Mouse (Mus musculus) macrophage (primary cell): ENCODE data around the gene Epb42. TPM values are rescaled to one million over a fixed set of nuclear protein-coding genes. Genes with fewer than 3 reads are reported as not detected.
"Not testable (repeated sequence)": the region's sequence is repeated elsewhere in the genome, so short reads cannot be mapped to it uniquely, and the experiment has no call there.

Experiments used
- H3K27ac ChIP-seq: fragments of 350-480 bp; formaldehyde crosslinking; 2 replicates; pipeline ENCODE4 v1.9.0; 2021
- H3K36me3 ChIP-seq: fragments of 350-480 bp; formaldehyde crosslinking; 2 replicates; pipeline ENCODE4 v1.9.0; 2021; ENCODE audit errors: inconsistent target
- H3K4me3 ChIP-seq: fragments of 350-480 bp; formaldehyde crosslinking; 2 replicates; pipeline ENCODE4 v1.9.0; 2021; ENCODE audit errors: inconsistent target
- H3K79me2 ChIP-seq: fragments of 350-480 bp; formaldehyde crosslinking; 2 replicates; pipeline ENCODE4 v1.9.0; 2021; ENCODE audit errors: inconsistent target
- WGBS: methylation state at CpG from one replicate; pipeline ENCODE4 v1.1.7; 2026; ENCODE audit warnings: inconsistent platforms; ENCODE audit not compliant: missing documents; 5-methylcytosine and 5-hydroxymethylcytosine counted together
- polyA plus RNA-seq: library from polyadenylated mRNA; stranded (reverse); fragments of 250-400 nt; gene quantifications from 3 replicates; pipeline ENCODE4 v1.2.4, GENCODE M21; 2018; ENCODE audit warnings: inconsistent platforms

The Epb42 gene
- polyA plus RNA-seq, 1 experiment from 2014 or later, result not detected

DNA sequence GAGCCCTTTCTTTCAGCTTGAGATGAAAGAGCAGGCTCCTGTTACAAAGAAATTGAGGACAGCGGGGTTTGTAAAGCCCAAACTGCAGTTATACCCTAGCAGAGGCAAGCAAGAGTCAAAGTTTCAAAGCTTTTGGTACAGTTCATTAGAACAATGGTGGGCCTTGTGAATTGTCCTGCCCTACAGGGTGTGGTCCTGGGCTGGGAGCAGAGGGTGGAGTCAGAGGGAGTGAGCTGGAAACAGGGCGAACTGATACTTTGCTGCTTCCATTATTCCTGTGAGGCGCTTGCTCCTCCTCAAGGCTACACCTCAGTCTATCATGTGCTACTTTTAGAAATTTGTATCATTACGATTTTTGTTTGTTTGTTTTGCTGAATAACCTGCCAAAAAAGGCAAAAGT lies 45.7 kb downstream of the Epb42 start:
- no peak overlapping the region for H3K4me3 ChIP-seq
- WGBS, result 93% methylated on average over 4 of the region's 4 CpGs
- no peak overlapping the region for H3K27ac ChIP-seq
- no peaks in the 10 kb centered on the region for H3K36me3 ChIP-seq
- no peaks in the 10 kb centered on the region for H3K79me2 ChIP-seq

DNA sequence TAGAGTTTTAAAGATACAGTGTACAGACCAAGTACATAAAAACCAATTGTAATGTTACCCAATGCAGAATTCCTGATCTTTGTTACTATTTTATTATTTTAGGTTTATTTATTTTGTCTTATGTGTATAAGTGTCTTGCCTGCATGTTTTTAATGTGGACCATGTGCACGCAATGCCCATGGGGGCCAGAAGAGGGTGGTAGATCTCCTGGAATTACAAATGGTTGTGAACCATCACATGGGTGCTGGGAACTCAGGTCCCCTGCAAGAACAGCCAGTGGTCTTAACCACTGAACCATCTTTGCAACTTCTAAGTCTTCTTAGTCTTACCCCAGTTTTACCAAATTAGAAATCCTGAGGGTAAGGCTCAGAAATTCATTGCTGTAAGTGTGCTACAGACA lies 51.6 kb downstream of the Epb42 start:
- no peak overlapping the region for H3K27ac ChIP-seq
- 100% methylated on average over 1 of the region's 1 CpGs for WGBS
- no peak overlapping the region for H3K4me3 ChIP-seq

DNA sequence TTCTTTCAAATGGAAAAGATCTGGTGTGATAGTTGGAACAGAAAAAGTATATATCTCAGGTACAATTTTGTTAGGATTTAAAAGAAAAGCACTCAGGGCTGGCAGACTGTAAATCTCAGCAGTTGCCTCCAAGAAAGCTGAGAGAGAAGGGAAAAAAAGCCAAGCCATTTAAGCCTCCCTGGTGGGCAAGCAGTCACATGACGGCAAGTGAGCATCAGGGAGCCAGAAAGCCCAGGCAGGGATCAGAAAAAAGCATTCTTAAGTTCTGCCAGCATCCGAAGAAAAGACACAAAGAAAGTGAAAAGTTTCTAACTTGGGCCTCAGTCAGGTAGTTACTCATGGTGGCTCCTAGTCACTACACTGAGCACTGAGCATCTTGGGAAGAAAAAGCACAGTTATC lies 53.3 kb downstream of the Epb42 start:
- no peak overlapping the region for H3K27ac ChIP-seq
- H3K4me3 ChIP-seq, result no peak overlapping the region
- no peaks in the 10 kb centered on the region for H3K79me2 ChIP-seq
- 100% methylated on average over 2 of the region's 2 CpGs for WGBS
- H3K36me3 ChIP-seq, result no peaks in the 10 kb centered on the region

More for the DNA sequence above, 51.6 kb downstream of the Epb42 start:
- H3K36me3 ChIP-seq, result no peaks in the 10 kb centered on the region
- H3K79me2 ChIP-seq, result no peaks in the 10 kb centered on the region

DNA sequence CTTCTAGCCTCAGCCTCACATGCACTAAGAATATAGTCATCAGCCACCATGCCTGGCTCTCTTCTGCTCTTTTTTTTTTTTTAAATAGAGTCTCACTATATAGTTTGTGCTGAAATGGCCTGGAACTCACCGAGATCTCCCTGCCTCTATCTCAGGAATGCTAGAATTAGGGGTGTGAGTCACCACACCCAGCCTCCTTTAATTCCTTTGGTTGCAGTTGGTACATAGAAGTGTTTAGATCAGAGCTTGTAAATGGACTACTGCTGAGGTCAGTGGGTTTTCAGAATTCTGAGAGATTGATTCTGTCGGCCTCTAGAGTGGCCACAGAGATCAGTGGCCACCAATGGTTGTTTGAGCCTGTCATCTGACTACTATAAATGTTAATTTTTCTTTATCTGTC lies 56.0 kb downstream of the Epb42 start:
- Histone ChIP-seq H3K36me3 (no peaks in the 10 kb centered on the region), H3K27ac (no peak overlapping the region), H3K79me2 (no peaks in the 10 kb centered on the region), H3K4me3 (no peak overlapping the region)
- 90% methylated on average over 2 of the region's 2 CpGs for WGBS

DNA sequence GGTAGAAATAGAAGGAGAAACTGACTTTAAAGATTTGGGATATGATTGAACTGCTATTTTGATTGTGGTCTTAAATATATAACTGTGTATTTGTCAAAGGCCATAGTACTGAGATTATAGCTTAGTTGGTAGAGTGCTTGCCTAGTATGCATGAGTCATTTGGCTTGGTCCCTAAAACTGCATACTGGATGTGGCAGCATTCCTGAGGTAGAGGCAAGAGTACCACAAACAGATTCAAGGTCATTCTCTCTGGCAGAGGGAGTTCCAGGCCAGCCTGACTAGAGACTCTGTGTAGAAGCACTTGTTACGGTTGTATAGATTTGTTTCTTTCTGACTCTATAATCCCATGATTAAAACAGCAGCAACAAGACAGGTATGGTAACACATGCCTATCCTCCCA lies 57.1 kb downstream of the Epb42 start:
- no peak overlapping the region for H3K4me3 ChIP-seq
- WGBS, result 86% methylated on average over 1 of the region's 1 CpGs
- H3K36me3 ChIP-seq, result no peaks in the 10 kb centered on the region
- H3K79me2 ChIP-seq, result no peaks in the 10 kb centered on the region
- no peak overlapping the region for H3K27ac ChIP-seq

DNA sequence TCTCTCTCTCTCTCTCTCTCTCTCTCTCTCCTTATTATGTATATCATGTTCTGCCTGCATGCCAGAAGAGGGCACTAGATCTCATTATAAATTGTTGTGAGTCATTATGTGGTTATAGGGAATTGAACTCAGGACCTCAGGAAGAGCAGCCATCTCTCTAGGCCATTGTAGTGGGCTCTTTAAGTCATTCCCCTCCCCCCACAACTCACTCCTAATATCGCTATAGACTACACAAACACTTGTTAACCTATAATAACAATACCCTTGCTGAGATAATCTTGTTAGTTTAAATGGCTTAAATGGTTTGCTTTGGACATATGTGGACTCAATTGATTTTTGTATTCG lies 58.2 kb downstream of the Epb42 start:
- H3K27ac ChIP-seq, result no peak overlapping the region
- H3K79me2 ChIP-seq, result no peaks in the 10 kb centered on the region
- H3K36me3 ChIP-seq, result no peaks in the 10 kb centered on the region
- 100% methylated on average over 2 of the region's 2 CpGs for WGBS
- no peak overlapping the region for H3K4me3 ChIP-seq

DNA sequence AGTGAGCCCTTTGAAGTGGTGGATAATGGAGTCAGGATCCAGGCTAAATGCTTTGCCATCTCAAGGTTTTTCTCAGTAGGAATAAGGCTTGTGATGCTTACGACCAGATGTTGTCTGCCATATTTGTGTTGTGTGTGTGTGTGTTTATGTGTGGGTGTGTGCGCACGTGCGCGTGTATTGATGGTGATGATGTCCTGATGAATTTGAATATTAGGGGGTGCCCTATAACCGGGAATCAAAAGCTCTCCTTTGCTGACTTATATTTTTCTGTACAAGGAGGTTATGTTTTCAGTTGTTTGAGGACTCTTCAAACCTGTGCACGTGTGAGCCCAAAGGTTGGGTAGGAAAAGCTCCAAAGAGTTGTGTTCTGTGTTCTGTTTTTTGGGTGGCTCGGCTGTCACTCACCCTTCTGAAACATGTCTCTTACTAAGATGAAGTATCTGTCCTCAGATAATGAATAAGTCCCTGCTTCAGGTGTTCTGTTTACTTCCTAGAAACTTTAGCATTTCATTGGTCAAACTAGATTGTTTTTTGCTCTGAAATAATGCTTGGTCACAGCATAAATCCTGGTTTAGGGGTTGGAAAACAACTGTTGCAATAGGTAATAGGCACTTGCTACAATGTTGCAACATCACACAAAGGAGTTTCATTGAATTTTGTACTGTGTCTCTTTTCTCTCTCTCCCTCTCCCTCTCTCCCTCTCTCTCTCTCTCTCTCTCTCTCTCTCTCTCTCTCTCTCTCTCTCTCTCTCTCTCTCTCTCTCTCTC lies 58.8 kb downstream of the Epb42 start:
- Histone ChIP-seq H3K4me3 (peak overlapping the region; percentile 27), H3K27ac (no peak overlapping the region), H3K36me3 (no peaks in the 10 kb centered on the region), H3K79me2 (no peaks in the 10 kb centered on the region)
- WGBS, result 93% methylated on average over 8 of the region's 8 CpGs

DNA sequence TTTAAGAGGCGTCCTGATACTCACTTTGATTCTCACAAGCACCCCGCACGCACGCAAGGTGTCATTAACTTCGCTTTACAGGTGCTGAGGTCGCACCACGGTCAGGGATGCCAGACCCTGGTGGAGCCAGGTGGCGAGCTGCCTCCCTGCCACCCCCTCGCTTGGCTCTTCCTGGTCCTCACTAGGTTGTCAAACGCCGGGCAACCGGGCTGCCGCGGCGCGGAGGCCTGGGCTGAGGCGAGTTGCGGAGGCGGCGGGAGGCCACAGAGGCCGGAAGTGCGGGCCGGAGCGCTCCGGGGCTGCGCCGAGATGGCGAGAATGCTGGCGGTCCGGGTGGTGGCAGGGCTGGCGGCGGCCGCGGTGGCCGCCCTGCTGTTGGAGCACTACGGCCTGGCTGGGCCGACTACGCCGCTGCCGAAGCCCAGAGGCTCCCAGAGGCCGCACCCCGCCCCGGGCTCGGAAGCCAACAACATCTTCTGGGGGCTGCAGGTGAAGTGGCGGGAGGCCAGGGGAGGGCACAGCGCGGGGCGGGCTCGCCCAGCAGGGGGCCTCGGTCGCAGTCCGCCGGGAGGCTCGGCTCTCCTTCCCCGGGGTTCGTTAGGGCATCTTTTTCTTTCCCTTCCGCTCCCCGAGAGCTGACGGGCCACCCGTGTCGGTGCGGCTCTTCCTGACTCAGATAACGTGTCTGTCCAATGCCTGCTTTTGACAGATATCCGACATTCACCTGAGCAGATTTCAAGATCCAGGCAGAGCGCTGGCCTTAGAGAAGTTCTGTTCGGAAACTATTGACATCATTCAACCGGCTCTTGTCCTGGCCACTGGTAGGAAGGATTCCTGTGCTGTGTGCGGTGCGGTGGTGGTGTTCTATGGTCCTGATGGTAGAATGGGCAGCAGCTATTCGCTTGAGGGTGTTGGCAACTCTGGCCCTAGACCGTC lies 59.6 kb downstream of the Epb42 start, which contains the start of gene Tmem62:
Tmem62 (plus strand) TSS at position 28 of the 936 bp plus-strand sequence.
- H3K36me3 ChIP-seq, result no peaks in the 10 kb centered on the region
- no peak within 1 kb of the TSS for H3K27ac ChIP-seq
- no peaks in the 10 kb centered on the region for H3K79me2 ChIP-seq
- H3K4me3 ChIP-seq, result peak within 1 kb of the TSS; percentile 51
- 3% methylated on average over 70 of the region's 71 CpGs for WGBS

DNA sequence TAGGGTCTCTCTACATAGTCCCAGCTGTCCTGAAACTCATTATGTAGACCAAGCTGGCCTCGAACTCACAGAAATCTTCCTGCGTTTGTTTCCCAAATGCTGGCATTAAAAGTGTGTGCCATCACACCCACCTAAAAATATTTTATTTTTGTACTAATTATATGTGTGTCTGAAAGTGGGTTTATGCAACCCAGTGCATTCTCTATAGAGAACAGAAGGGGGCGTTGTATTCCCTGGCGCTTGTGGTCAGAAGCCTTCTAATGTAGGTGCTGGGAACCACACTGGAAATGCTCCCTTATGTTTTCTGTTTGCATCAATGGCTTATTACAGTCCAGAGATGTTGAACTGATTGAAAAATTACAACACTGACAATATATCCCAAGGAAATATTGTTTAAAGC lies 60.6 kb downstream of the Epb42 start:
- Histone ChIP-seq H3K36me3 (no peaks in the 10 kb centered on the region), H3K79me2 (no peaks in the 10 kb centered on the region), H3K4me3 (peak overlapping the region; percentile 51), H3K27ac (no peak overlapping the region)
- 73% methylated on average over 4 of the region's 4 CpGs for WGBS

DNA sequence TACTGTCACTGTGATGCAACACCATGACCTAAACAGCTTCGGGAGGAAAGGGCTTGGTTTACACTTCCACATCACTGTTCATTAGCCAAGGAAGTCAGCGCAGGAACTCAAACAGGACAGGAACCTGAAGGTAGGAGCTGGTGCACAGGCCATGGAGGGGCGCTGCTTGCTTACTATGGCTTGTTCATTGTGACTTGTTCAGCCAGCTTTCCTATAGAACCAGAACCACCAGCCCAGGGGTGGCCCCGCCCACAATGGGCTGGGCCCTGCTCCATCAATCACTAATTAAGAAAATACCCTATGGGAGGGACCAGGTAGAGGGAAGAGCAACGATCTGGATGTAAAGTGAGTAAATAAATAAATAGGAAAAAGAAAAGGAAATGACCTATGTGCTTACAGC lies 63.9 kb downstream of the Epb42 start:
- peaks cover 23% of the 10 kb centered on the region; the same call in 1 of the 2 replicates for H3K79me2 ChIP-seq
- WGBS, result 40% methylated on average over 4 of the region's 5 CpGs
- H3K27ac ChIP-seq, result no peak overlapping the region
- no peaks in the 10 kb centered on the region for H3K36me3 ChIP-seq
- H3K4me3 ChIP-seq, result no peak overlapping the region

DNA sequence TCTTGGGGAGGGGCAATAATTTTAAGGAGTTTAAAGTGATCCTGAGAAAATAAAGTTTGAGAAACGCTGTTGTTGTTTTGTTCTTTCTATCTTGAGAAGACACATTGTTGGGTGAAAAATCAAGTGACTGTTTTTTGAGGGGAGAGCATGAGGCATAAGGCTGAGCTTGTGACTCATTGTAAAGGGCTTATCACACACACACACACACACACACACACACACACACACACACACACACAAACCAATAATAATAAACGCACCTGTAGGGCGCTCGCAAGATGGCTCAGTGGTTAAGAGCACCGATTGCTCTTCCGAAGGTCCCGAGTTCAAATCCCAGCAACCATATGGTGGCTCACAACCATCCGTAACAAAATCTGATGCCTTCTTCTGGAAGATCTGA lies 64.6 kb downstream of the Epb42 start:
- not testable (repeated sequence) for H3K27ac ChIP-seq, H3K36me3 ChIP-seq, H3K4me3 ChIP-seq
- 92% methylated on average over 1 of the region's 8 CpGs for WGBS
- H3K79me2 ChIP-seq, result peaks cover 31% of the 10 kb centered on the region; the same call in 1 of the 2 replicates

DNA sequence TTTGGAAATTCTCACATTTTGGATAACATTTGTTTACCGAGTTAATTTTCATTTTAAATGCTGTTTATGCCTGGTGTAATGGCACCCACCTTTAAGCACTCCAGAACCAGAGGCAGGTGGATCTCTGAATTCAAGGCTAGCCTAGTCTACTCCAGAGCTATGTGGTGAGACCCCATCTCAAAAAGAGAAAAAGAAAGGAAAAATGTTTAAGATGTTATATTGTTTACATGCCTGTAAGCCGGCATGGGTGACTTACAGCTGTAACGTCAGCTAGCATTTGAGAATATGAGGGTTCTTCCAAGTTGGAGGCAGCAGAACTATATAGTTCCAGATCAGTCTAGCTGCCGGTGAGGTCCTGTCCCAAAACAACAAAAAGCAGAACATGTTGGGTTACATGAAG lies 65.1 kb downstream of the Epb42 start:
- H3K36me3 ChIP-seq, result no peaks in the 10 kb centered on the region
- no peak overlapping the region for H3K4me3 ChIP-seq
- peaks cover 35% of the 10 kb centered on the region for H3K79me2 ChIP-seq
- no peak overlapping the region for H3K27ac ChIP-seq
- 91% methylated on average over 4 of the region's 4 CpGs for WGBS

DNA sequence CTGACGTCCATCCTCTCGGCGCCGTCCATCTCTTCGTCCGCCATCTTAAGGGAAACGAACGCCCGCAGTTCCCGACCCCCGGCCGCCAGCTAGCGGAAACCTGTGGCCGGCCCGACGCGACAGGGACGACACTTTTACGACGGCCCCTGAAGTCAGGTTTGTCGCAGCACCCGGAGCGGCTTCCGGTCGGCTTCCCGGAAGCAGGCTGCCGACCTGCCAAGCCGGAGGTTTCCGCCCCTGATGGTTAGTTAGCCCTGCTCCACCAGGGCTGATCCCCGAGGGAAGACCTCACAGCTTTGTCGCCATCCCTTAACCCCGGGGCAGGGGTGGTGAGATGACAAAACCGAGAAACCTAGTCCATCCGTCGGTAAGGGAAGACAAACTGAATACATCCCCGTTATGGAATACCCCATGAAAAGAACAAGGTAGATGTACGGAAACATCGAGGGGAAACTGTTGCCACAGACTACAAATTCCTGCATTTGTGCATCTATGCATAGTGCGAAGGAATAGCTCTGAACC lies 66.3 kb downstream of the Epb42 start, which contains the start of gene Ubr1:
Ubr1 (minus strand) TSS at position 157 of the 522 bp plus-strand sequence.
- WGBS, result under 1% methylated on average over 38 of the region's 39 CpGs

DNA sequence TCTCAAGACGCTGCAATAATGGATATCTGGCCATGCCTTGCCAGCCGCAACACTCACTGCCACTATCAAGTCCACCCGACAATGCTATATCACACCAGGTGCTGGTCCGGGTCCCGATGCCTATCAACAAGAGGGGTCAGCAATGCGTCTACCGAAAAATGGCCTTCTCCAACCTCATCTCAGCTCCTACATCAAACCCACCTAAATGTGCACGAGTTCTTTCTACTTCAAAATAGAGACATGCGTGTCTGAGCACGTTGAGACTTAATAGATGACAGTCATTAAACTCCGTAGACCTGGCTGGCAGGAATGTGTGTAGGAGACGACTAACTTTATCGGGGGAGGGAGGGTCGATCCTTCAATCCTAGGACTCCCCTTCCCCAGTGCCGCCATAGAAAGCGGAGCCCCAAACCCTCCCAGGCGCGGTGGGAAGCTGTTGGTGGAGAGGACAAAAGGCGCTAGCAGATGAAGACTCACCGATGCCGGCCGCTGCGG lies 66.8 kb downstream of the Epb42 start:
- Histone ChIP-seq H3K4me3 (peak overlapping the region; percentile 88), H3K27ac (no peak overlapping the region), H3K36me3 (no peaks in the 10 kb centered on the region), H3K79me2 (peaks cover 52% of the 10 kb centered on the region)
- 2% methylated on average over 23 of the region's 23 CpGs for WGBS

More for the DNA sequence above, 66.3 kb downstream of the Epb42 start, which contains the start of gene Ubr1:
- peaks cover 47% of the 10 kb centered on the region for H3K79me2 ChIP-seq
- H3K36me3 ChIP-seq, result no peaks in the 10 kb centered on the region
- H3K27ac ChIP-seq, result peak within 1 kb of the TSS; percentile 34
- H3K4me3 ChIP-seq, result peak within 1 kb of the TSS; percentile 88
